Mouse (Mus musculus): ENCODE results near the gene Rcor2.

GRCm38 (mm10) chr19:7235461-7235860 is 31.7 kb upstream of the Rcor2 start:
- TF ChIP-seq POLR2A (IDR thresholded peaks at IDR 0.05; ENCODE audit: insufficient read depth, low read depth, low read length) (no peak), CTCF (IDR thresholded peaks at IDR 0.05) (no peak)
